In the genomic region with DNA sequence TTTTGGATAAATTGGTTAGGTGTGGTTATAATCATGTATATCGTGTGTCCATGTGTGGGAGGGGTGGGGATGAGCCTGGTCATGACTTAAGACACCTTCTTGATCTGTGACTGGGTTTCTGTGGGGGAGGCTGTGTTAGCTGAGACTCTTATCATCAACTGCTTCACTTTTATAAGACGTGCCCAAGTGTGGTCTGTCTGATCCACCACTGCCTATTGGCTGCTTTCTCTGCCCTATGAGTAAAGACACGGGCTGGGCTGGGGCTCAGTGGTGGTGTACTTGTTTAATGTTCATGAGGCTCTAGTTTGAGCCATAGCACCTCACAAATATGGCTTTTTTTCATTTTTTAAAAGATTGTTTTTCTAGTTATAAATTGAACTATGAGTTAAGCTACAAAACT, we compare ENCODE assay signal across 35 mouse cellular contexts. TPM values are rescaled to one million over a fixed set of nuclear protein-coding genes. Genes with fewer than 3 reads are reported as not detected.
DNase-seq lines count a peak whose midpoint lies in the region; ATAC-seq and TF ChIP-seq lines count a peak whose summit lies in the region.
"Had no signal": no experiment of that assay in that cellular context is flagged by ENCODE, and none has a peak within 500 bp of the region (broad histone marks: within the 10 kb centered on the region; RNA-seq: fewer than 3 reads in every experiment).

No protein-coding gene starts in this region.

- H3K36me3 ChIP-seq in liver, postnatal 0 days (replicated peaks; ENCODE audit: insufficient read depth, low read length): no peaks in the 10 kb centered on the region
- no peaks in the 10 kb centered on the region for H3K36me3 ChIP-seq in liver, embryonic 13.5 days
- no peaks in the 10 kb centered on the region for H3K36me3 ChIP-seq in forebrain, embryonic 12.5 days (replicated peaks)
- H3K36me3 ChIP-seq: forebrain, embryonic 10.5 days; heart, embryonic 10.5 days; heart, embryonic 13.5 days; hindbrain, embryonic 12.5 days; intestine, embryonic 15.5 days had no signal

- H3K27me3 ChIP-seq in liver, postnatal 0 days (ENCODE audit: insufficient read depth, low read length): no peaks in the 10 kb centered on the region
- no peaks in the 10 kb centered on the region for H3K27me3 ChIP-seq in liver, embryonic 13.5 days
- no peaks in the 10 kb centered on the region for H3K27me3 ChIP-seq in forebrain, embryonic 12.5 days
- H3K27me3 ChIP-seq: heart, embryonic 13.5 days; hindbrain, embryonic 12.5 days; intestine, embryonic 15.5 days had no signal

- DNase-seq in liver: peak; percentile 28
- DNase-seq in liver, postnatal 0 days: no peak
- peak; percentile 27 for DNase-seq in liver, embryonic 13.5 days
- DNase-seq in gastrocnemius, adult 8-10 months (ENCODE audit: low spot score in 2 of 2): no peak
- DNase-seq: adrenal gland, adult 2 months; adrenal gland, postnatal 14 days; cerebellum, adult 11 months; cerebellum, adult 2 months; cerebellum, adult 9-11 months; cerebellum, postnatal 36 days; forebrain, postnatal 0 days; gastrocnemius, adult 2 months; gastrocnemius, postnatal 25 days; heart, adult 2 months had no signal

- ATAC-seq in liver, postnatal 0 days: no peak
- ATAC-seq in common myeloid progenitor, adult 5-6 weeks (replicated peaks; ENCODE audit: low read depth, poor library complexity, severe bottlenecking): peak; percentile 47; the same call in 1 of the 2 replicates
- ATAC-seq in liver, embryonic 13.5 days (ENCODE audit: low read depth): peak; percentile 77
- ATAC-seq in megakaryocyte-erythroid progenitor cell, adult 5-6 weeks (replicated peaks; ENCODE audit: low FRiP score, low TSS enrichment, poor library complexity, severe bottlenecking): peak; percentile 65; the same call in 1 of the 2 replicates
- no peak for ATAC-seq in activated CD4-positive, CD25-positive, alpha-beta regulatory T cell, adult 4 months
- ATAC-seq in forebrain, embryonic 12.5 days (ENCODE audit: low FRiP score): no peak
- ATAC-seq: CD4-positive, CD25-positive, alpha-beta regulatory T cell, adult 4 months; forebrain, embryonic 14.5 days; forebrain, postnatal 0 days; hindbrain, embryonic 16.5 days; intestine, embryonic 15.5 days; Patski had no signal

- no peak for TF ChIP-seq EP300 in liver, postnatal 0 days (IDR thresholded peaks at IDR 0.05; ENCODE audit: low read depth)

- H3K4me3 ChIP-seq in liver, postnatal 0 days (ENCODE audit: low read depth, low read length): no peak overlapping the region
- H3K4me3 ChIP-seq in liver, embryonic 13.5 days (replicated peaks): no peak overlapping the region
- no peak overlapping the region for H3K4me3 ChIP-seq in forebrain, embryonic 12.5 days (replicated peaks)
- H3K4me3 ChIP-seq: forebrain, embryonic 10.5 days; gastrocnemius, adult 2 months; heart, adult 2 months; heart, embryonic 10.5 days; heart, embryonic 13.5 days; hindbrain, embryonic 12.5 days; intestine, embryonic 15.5 days had no signal

- H3K9me3 ChIP-seq in liver, postnatal 0 days (ENCODE audit: low read length): no peaks in the 10 kb centered on the region
- H3K9me3 ChIP-seq in liver, embryonic 13.5 days (replicated peaks): no peaks in the 10 kb centered on the region
- no peaks in the 10 kb centered on the region for H3K9me3 ChIP-seq in forebrain, embryonic 12.5 days
- H3K9me3 ChIP-seq: forebrain, embryonic 10.5 days; heart, embryonic 10.5 days; heart, embryonic 13.5 days; hindbrain, embryonic 12.5 days; intestine, embryonic 15.5 days had no signal

- no peak for TF ChIP-seq CTCF in liver, postnatal 0 days (IDR thresholded peaks at IDR 0.05; ENCODE audit: low read depth)

- no peak overlapping the region for H3K9ac ChIP-seq in liver, postnatal 0 days (replicated peaks)
- H3K9ac ChIP-seq in liver, embryonic 13.5 days: no peak overlapping the region
- no peak overlapping the region for H3K9ac ChIP-seq in forebrain, embryonic 12.5 days
- H3K9ac ChIP-seq: forebrain, postnatal 0 days; heart, embryonic 13.5 days; hindbrain, embryonic 12.5 days; intestine, embryonic 15.5 days had no signal

- no peak overlapping the region for H3K27ac ChIP-seq in liver, postnatal 0 days (ENCODE audit: low read depth)
- H3K27ac ChIP-seq in liver, embryonic 13.5 days: no peak overlapping the region
- no peak overlapping the region for H3K27ac ChIP-seq in forebrain, embryonic 12.5 days
- H3K27ac ChIP-seq: forebrain, embryonic 10.5 days; gastrocnemius, adult 2 months; heart, adult 2 months; heart, embryonic 10.5 days; heart, embryonic 13.5 days; hindbrain, embryonic 12.5 days; intestine, embryonic 15.5 days had no signal

- WGBS in liver, postnatal 0 days (ENCODE audit: insufficient replicate concordance): 47% methylated on average over 3 of the region's 3 CpGs
- 21% methylated on average over 3 of the region's 3 CpGs for WGBS in liver, embryonic 13.5 days (ENCODE audit: insufficient replicate concordance)
- WGBS in forebrain, embryonic 12.5 days: 66% methylated on average over 3 of the region's 3 CpGs

- H3K4me1 ChIP-seq in liver, postnatal 0 days (ENCODE audit: insufficient read depth): 0 out of 2 replicates have a peak, but pooled peaks cover 3% of the 10 kb centered on the region
- H3K4me1 ChIP-seq in liver, embryonic 13.5 days (replicated peaks): peaks cover 4% of the 10 kb centered on the region; the same call in 1 of the 2 replicates
- H3K4me1 ChIP-seq in forebrain, embryonic 12.5 days: no peaks in the 10 kb centered on the region
- H3K4me1 ChIP-seq: forebrain, embryonic 10.5 days; heart, embryonic 13.5 days; hindbrain, embryonic 12.5 days; intestine, embryonic 15.5 days had no signal

- H3K4me2 ChIP-seq in liver, postnatal 0 days (ENCODE audit: low read depth, low read length): no peak overlapping the region
- H3K4me2 ChIP-seq in liver, embryonic 13.5 days: no peak overlapping the region
- H3K4me2 ChIP-seq in forebrain, embryonic 12.5 days: no peak overlapping the region
- H3K4me2 ChIP-seq: heart, embryonic 13.5 days; hindbrain, embryonic 12.5 days; intestine, embryonic 15.5 days had no signal

RNA-seq across cellular contexts. Expression of a gene that starts 1.8 kb away (rescaled TPM):
- not detected in 2 replicates for polyA plus RNA-seq in liver, postnatal 0 days (2015; fragmentation: Nextera tagmentation; extraction: Ambion mirVana)
- total RNA-seq in common myeloid progenitor, adult 5-6 weeks (2017): not detected in 2 replicates
- not detected in 2 replicates for polyA plus RNA-seq in liver, embryonic 13.5 days (2015; fragmentation: Nextera tagmentation; extraction: Ambion mirVana)
- not detected in 2 replicates for total RNA-seq in megakaryocyte-erythroid progenitor cell, adult 5-6 weeks (2014; fragmentation: Nextera tagmentation)
- not detected in 2 replicates for total RNA-seq in megakaryocyte-erythroid progenitor cell, adult 5-6 weeks (2017)
- not detected for polyA plus RNA-seq in activated CD4-positive, CD25-positive, alpha-beta regulatory T cell, adult 4 months (2017; shearing (Covaris generic))
- 1 to 10 TPM; 2.2 to 3.2 (median 2.5) TPM for total RNA-seq in gastrocnemius, adult 8-10 months (2022)
- not detected in 2 replicates for polyA plus RNA-seq in forebrain, embryonic 12.5 days (2016; fragmentation: Nextera tagmentation; extraction: Ambion mirVana)
- total RNA-seq: adrenal gland, postnatal 14 days; forebrain, postnatal 0 days; heart, adult 2 months; heart, postnatal 25 days; hematopoietic stem cell, adult 5-6 weeks had no signal
- polyA plus RNA-seq: C2C12; CD4-positive, CD25-positive, alpha-beta regulatory T cell, adult 4 months; cerebellum, adult 2 months; embryonic facial prominence, embryonic 11.5 days; embryonic facial prominence, embryonic 14.5 days; forebrain, embryonic 10.5 days; forebrain, embryonic 14.5 days; forebrain, postnatal 0 days; frontal cortex, adult 2 months; gonadal fat pad, adult 2 months; heart, embryonic 10.5 days; heart, embryonic 13.5 days; heart, embryonic 16.5 days; hindbrain, embryonic 12.5 days; hindbrain, embryonic 16.5 days; intestine, embryonic 15.5 days; Patski had no signal

RNA-seq across cellular contexts. Expression of a gene that starts 34.0 kb away (rescaled TPM):
- polyA plus RNA-seq in liver, postnatal 0 days (2015; fragmentation: Nextera tagmentation; extraction: Ambion mirVana): 2.2 and 2.8 TPM in 2 replicates
- 4.4 and 5.5 TPM in 2 replicates for total RNA-seq in common myeloid progenitor, adult 5-6 weeks (2017)
- 2.1 and 3.6 TPM in 2 replicates for polyA plus RNA-seq in liver, embryonic 13.5 days (2015; fragmentation: Nextera tagmentation; extraction: Ambion mirVana)
- total RNA-seq in megakaryocyte-erythroid progenitor cell, adult 5-6 weeks (2014; fragmentation: Nextera tagmentation): 0.13 and 0.37 TPM in 2 replicates
- total RNA-seq in megakaryocyte-erythroid progenitor cell, adult 5-6 weeks (2017): 0.34 TPM in 1 of 2 replicates, not detected in the other
- not detected for polyA plus RNA-seq in activated CD4-positive, CD25-positive, alpha-beta regulatory T cell, adult 4 months (2017; shearing (Covaris generic))
- 10 to 100 TPM; 11.3 to 17.4 (median 12.2) TPM for total RNA-seq in gastrocnemius, adult 8-10 months (2022)
- 2.3 and 2.7 TPM in 2 replicates for polyA plus RNA-seq in forebrain, embryonic 12.5 days (2016; fragmentation: Nextera tagmentation; extraction: Ambion mirVana)
- polyA plus RNA-seq: C2C12 had no signal

RNA-seq across cellular contexts. Expression of a gene that starts 55.0 kb away (rescaled TPM):
- polyA plus RNA-seq in liver, postnatal 0 days (2015; fragmentation: Nextera tagmentation; extraction: Ambion mirVana): 3.9 and 4.0 TPM in 2 replicates
- total RNA-seq in common myeloid progenitor, adult 5-6 weeks (2017): 12.5 and 15.6 TPM in 2 replicates
- 2.2 TPM in 2 replicates for polyA plus RNA-seq in liver, embryonic 13.5 days (2015; fragmentation: Nextera tagmentation; extraction: Ambion mirVana)
- 1.2 and 16.1 TPM in 2 replicates for total RNA-seq in megakaryocyte-erythroid progenitor cell, adult 5-6 weeks (2014; fragmentation: Nextera tagmentation)
- 1.5 and 6.1 TPM in 2 replicates for total RNA-seq in megakaryocyte-erythroid progenitor cell, adult 5-6 weeks (2017)
- 1 to 10 TPM; 5.1 to 8.0 TPM for polyA plus RNA-seq in activated CD4-positive, CD25-positive, alpha-beta regulatory T cell, adult 4 months (2017; shearing (Covaris generic))
- total RNA-seq in gastrocnemius, adult 8-10 months (2022): 1 to 10 TPM; 3.3 to 7.6 (median 5.2) TPM
- 13.9 and 18.5 TPM in 2 replicates for polyA plus RNA-seq in forebrain, embryonic 12.5 days (2016; fragmentation: Nextera tagmentation; extraction: Ambion mirVana)

Comparison
In these comparisons a context has a peak if more than half of its experiments do, and no peak if none do; other contexts are left out.
1. DNase-seq: peak in liver (single experiment) and liver, embryonic 13.5 days (single experiment); none in liver, postnatal 0 days (single experiment) and gastrocnemius, adult 8-10 months (0 of 2).
2. ATAC-seq: peak in common myeloid progenitor, adult 5-6 weeks (single experiment), liver, embryonic 13.5 days (single experiment) and megakaryocyte-erythroid progenitor cell, adult 5-6 weeks (single experiment); none in liver, postnatal 0 days (single experiment), activated CD4-positive, CD25-positive, alpha-beta regulatory T cell, adult 4 months (single experiment) and forebrain, embryonic 12.5 days (single experiment).